Mouse (Mus musculus) heart, embryonic 15.5 days (tissue): Measurements from ENCODE around the gene Adamtsl1. TPM values are rescaled to one million over a fixed set of nuclear protein-coding genes. Genes with fewer than 3 reads are reported as not detected.

Experiments used
- ATAC-seq: fragments of 200-750 bp; cut with Nextera tagmentation; replicated peaks from 2 replicates; pipeline ENCODE4 v1.8.0; 2017; ENCODE audit warnings: low read depth, moderate TSS enrichment; ENCODE audit not compliant: insufficient number of reproducible peaks, insufficient read depth, low FRiP score
- H3K27ac ChIP-seq: fragments of 300-500 bp; sonication (generic); 2 replicates; pipeline ENCODE4 v1.5.1; 2015; ENCODE audit warnings: mild to moderate bottlenecking, inconsistent platforms
- H3K27me3 ChIP-seq: fragments of 300-500 bp; sonication (generic); 2 replicates; pipeline ENCODE4 v1.6.1; 2015; ENCODE audit warnings: inconsistent platforms
- H3K36me3 ChIP-seq: fragments of 300-500 bp; sonication (generic); 2 replicates; pipeline ENCODE4 v1.6.1; 2015; ENCODE audit warnings: mild to moderate bottlenecking, inconsistent platforms
- H3K4me1 ChIP-seq: fragments of 300-500 bp; sonication (generic); replicated peaks from 2 replicates; pipeline ENCODE4 v1.6.1; 2015; ENCODE audit warnings: inconsistent platforms
- H3K4me2 ChIP-seq: fragments of 300-500 bp; sonication (generic); 2 replicates; pipeline ENCODE4 v1.6.1; 2015; ENCODE audit warnings: inconsistent platforms, mild to moderate bottlenecking, moderate library complexity
- H3K4me3 ChIP-seq: fragments of 300-500 bp; sonication (generic); 2 replicates; pipeline ENCODE4 v1.5.1; 2015; ENCODE audit warnings: mild to moderate bottlenecking, inconsistent platforms
- H3K9ac ChIP-seq: fragments of 300-500 bp; sonication (generic); 2 replicates; pipeline ENCODE4 v1.6.1; 2015; ENCODE audit warnings: mild to moderate bottlenecking, inconsistent platforms
- H3K9me3 ChIP-seq: fragments of 300-500 bp; sonication (generic); replicated peaks from 2 replicates; pipeline ENCODE4 v1.6.1; 2016; ENCODE audit warnings: inconsistent platforms
- WGBS: fragments of 180-500 bp; shearing (Covaris S2); methylation state at CpG from one replicate; pipeline ENCODE4 v1.1.7; 2015; ENCODE audit warnings: mixed read lengths; 5-methylcytosine and 5-hydroxymethylcytosine counted together
- polyA plus RNA-seq: library from polyadenylated mRNA; unstranded; fragments of >200 nt; fragmentation: Nextera tagmentation; extraction: Ambion mirVana; gene quantifications from 2 replicates; pipeline ENCODE4 v1.2.1, GENCODE M21; 2015

Gene Adamtsl1
- polyA plus RNA-seq, 1 experiment from 2014 or later = 9.8 TPM

DNA sequence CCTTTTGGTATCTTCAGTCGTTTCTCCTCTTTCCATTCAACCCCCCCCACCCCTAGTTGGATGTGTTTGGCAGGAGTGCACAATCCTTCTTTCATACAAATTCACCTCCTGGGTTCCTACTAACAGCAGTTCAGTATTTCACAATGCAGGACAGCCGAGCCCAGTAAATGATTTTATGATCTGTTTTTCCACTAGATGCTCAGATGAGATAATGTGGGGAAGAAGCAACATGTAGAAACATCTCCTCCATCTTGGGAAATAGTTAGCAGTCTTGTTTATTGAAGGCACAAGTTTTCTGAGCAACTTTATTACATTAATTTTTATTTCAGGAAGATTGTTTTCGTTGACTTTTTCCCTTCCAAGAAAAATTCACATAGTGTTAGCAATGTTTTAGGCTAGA lies 40.7 kb downstream of the Adamtsl1 start:
- Histone ChIP-seq H3K4me3 (no peak overlapping the region), H3K4me1 (no peaks in the 10 kb centered on the region), H3K4me2 (no peak overlapping the region), H3K27ac (no peak overlapping the region), H3K9ac (no peak overlapping the region), H3K9me3 (no peaks in the 10 kb centered on the region), H3K36me3 (no peaks in the 10 kb centered on the region), H3K27me3 (no peaks in the 10 kb centered on the region)
- no peak for ATAC-seq
- 55% methylated on average over 3 of the region's 3 CpGs for WGBS

GRCm38 (mm10) chr4:85559753-85560152 lies 45.8 kb downstream of the Adamtsl1 start:
- ATAC-seq = no peak
- no peak overlapping the region for H3K9ac ChIP-seq
- no peak overlapping the region for H3K4me2 ChIP-seq
- WGBS = 60% methylated on average over 6 of the region's 6 CpGs
- H3K27ac ChIP-seq = no peak overlapping the region
- no peaks in the 10 kb centered on the region for H3K4me1 ChIP-seq
- H3K9me3 ChIP-seq = no peaks in the 10 kb centered on the region
- H3K4me3 ChIP-seq = no peak overlapping the region
- no peaks in the 10 kb centered on the region for H3K36me3 ChIP-seq
- no peaks in the 10 kb centered on the region for H3K27me3 ChIP-seq

DNA sequence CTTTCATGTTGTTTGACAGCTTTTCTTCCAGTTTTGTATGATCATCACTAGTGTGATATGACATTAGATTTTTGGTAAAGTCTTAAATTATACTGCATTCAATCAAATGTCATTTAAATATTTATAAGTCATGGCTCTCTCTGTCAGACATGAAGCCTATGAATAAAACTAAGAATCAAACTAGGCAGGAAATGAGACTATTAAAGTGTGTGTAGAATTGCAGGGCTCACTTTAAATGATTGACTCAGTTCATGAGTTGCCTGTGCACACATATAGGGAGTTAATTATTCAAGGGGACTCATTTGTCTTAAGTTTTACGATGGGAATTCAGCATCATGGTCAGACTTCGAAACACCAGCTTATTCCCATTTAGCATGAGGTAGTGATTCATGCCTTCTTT lies 71.5 kb downstream of the Adamtsl1 start:
- Histone ChIP-seq H3K27me3 (no peaks in the 10 kb centered on the region), H3K9me3 (no peaks in the 10 kb centered on the region), H3K4me1 (no peaks in the 10 kb centered on the region), H3K9ac (no peak overlapping the region), H3K27ac (no peak overlapping the region), H3K4me3 (no peak overlapping the region), H3K4me2 (no peak overlapping the region), H3K36me3 (no peaks in the 10 kb centered on the region)
- 81% methylated on average over 2 of the region's 2 CpGs for WGBS
- ATAC-seq = no peak

- no peaks in the 10 kb centered on the region for H3K4me1 ChIP-seq
- 66% methylated on average over 4 of the region's 4 CpGs for WGBS
Measured at GRCm38 (mm10) chr4:85588928-85589327, 75.0 kb downstream of the Adamtsl1 start.

DNA sequence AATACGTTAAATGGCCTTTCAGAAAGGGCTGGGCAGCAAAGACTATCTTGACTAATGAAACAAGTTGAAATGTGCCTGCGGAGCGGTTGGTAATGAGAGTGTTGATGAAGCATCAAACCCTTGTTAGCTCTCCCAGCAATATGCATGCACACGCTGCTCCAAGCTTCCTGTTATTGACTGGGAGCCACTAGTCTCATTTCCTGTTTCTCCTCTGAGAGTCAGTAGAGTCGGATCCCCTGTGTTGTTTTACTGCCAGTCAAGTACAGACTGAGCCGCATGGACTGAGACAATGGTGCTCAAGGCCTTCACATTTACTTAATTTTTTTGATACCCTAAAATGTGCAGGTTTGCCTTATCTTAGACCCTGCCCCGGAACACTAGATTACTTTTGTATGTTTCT lies 77.1 kb downstream of the Adamtsl1 start:
- ATAC-seq = no peak
- Histone ChIP-seq H3K27ac (peak overlapping the region; percentile 45; the same call in 1 of the 2 replicates), H3K9me3 (no peaks in the 10 kb centered on the region), H3K9ac (no peak overlapping the region), H3K27me3 (no peaks in the 10 kb centered on the region), H3K36me3 (no peaks in the 10 kb centered on the region), H3K4me1 (no peaks in the 10 kb centered on the region), H3K4me3 (no peak overlapping the region), H3K4me2 (no peak overlapping the region)
- 59% methylated on average over 7 of the region's 7 CpGs for WGBS

More at GRCm38 (mm10) chr4:85588928-85589327, 75.0 kb downstream of the Adamtsl1 start:
- no peaks in the 10 kb centered on the region for H3K9me3 ChIP-seq
- H3K4me3 ChIP-seq = no peak overlapping the region
- H3K27me3 ChIP-seq = no peaks in the 10 kb centered on the region
- H3K4me2 ChIP-seq = no peak overlapping the region
- no peak for ATAC-seq
- H3K27ac ChIP-seq = no peak overlapping the region
- no peak overlapping the region for H3K9ac ChIP-seq
- no peaks in the 10 kb centered on the region for H3K36me3 ChIP-seq

DNA sequence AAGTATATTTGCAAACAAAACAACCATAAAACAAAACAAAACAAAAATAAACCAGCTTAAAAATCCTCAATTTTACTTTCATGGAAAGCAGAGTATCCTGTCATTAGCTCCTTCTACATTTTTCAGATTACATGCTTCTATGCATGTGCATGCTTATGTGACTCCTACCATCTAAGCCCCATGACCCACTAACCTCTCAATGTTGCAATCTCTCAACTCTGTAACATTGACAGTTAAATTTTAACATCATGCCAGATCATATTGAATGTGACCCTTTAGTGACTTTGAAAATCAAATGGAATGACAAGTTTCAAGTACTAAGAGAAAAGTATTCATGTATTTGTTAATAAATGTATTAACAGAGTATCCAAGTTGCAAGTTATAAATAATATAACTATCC lies 80.2 kb downstream of the Adamtsl1 start:
- Histone ChIP-seq H3K9ac (no peak overlapping the region), H3K4me1 (no peaks in the 10 kb centered on the region), H3K4me2 (no peak overlapping the region), H3K36me3 (no peaks in the 10 kb centered on the region), H3K27me3 (no peaks in the 10 kb centered on the region), H3K9me3 (no peaks in the 10 kb centered on the region), H3K27ac (no peak overlapping the region), H3K4me3 (no peak overlapping the region)
- no peak for ATAC-seq

- no peaks in the 10 kb centered on the region for H3K9me3 ChIP-seq
- no peaks in the 10 kb centered on the region for H3K27me3 ChIP-seq
- H3K4me2 ChIP-seq = no peak overlapping the region
- 68% methylated on average over 3 of the region's 3 CpGs for WGBS
- ATAC-seq = no peak
- no peak overlapping the region for H3K27ac ChIP-seq
- no peaks in the 10 kb centered on the region for H3K36me3 ChIP-seq
- H3K9ac ChIP-seq = no peak overlapping the region
- no peak overlapping the region for H3K4me3 ChIP-seq
- H3K4me1 ChIP-seq = no peaks in the 10 kb centered on the region
Measured at GRCm38 (mm10) chr4:85613331-85613730, 99.4 kb downstream of the Adamtsl1 start.

DNA sequence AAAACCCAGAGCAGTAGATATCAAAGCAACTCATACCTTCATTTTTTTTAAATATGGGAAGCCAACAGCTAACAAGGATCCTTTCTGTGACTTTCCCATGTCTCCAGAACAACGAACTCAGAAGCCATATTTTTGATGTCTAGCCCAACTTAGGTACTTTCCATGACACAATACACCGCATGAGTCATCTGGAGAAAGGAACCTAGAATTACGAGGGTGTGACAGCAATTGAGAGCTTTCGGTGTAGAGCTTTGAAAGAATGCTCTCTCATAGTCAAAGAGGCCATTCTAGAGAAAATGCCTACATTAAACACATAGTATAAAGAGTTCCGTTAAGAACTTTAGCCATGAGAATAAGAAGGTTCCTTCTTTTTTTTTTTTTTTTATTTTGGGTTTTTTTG lies 104.8 kb downstream of the Adamtsl1 start:
- ATAC-seq = no peak
- 83% methylated on average over 5 of the region's 5 CpGs for WGBS

DNA sequence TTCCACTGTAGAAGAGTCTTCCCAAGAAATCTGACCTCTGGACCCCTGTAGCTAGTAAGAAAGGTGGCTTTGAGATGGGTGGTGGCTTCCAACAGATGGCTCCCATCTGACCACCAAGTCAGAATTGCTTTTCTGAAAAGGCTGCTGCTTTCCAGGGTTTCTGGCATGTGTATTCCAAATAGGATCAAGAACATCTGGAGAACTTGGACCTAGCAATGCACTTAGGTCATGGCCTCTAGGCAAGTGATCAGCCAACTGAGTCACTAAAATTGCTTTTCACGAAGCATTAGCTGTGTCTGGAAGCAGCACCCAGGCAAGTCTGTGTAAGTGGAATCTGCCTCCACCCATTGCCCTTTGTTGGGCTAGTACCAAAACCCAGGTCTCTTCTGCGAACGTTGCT lies 105.3 kb downstream of the Adamtsl1 start:
- Histone ChIP-seq H3K4me3 (no peak overlapping the region), H3K9me3 (no peaks in the 10 kb centered on the region), H3K4me2 (no peak overlapping the region), H3K9ac (no peak overlapping the region), H3K4me1 (no peaks in the 10 kb centered on the region), H3K27me3 (no peaks in the 10 kb centered on the region), H3K36me3 (no peaks in the 10 kb centered on the region), H3K27ac (no peak overlapping the region)
- ATAC-seq = no peak
- WGBS = 76% methylated on average over 3 of the region's 3 CpGs

More for the DNA sequence above, 104.8 kb downstream of the Adamtsl1 start:
- Histone ChIP-seq H3K27me3 (no peaks in the 10 kb centered on the region), H3K4me2 (no peak overlapping the region), H3K4me3 (no peak overlapping the region), H3K27ac (no peak overlapping the region), H3K9me3 (no peaks in the 10 kb centered on the region), H3K9ac (no peak overlapping the region), H3K4me1 (no peaks in the 10 kb centered on the region), H3K36me3 (no peaks in the 10 kb centered on the region)

DNA sequence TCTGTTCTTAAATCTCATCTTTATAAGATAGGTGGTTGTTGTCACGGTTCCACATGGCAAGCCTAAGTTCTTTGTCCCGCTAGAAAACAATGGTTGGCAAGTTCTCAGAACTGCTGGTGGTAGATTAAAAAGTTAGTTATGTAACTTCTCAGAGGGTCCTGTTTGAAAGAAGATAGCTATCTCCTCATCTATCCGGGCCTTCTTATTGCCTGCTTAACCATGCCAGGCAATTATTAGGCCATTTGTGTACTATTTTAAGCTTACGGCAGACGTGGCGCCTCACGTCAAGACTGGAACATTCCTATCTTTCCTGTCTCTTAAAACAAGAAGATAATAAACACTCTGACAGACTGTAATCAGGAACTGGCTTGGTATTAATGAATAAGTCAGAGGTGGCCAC lies 115.4 kb downstream of the Adamtsl1 start:
- no peaks in the 10 kb centered on the region for H3K27me3 ChIP-seq
- 41% methylated on average over 7 of the region's 7 CpGs for WGBS
- no peak overlapping the region for H3K27ac ChIP-seq
- ATAC-seq = no peak
- H3K9ac ChIP-seq = no peak overlapping the region
- no peak overlapping the region for H3K4me3 ChIP-seq
- no peaks in the 10 kb centered on the region for H3K4me1 ChIP-seq
- no peaks in the 10 kb centered on the region for H3K36me3 ChIP-seq
- H3K4me2 ChIP-seq = no peak overlapping the region
- H3K9me3 ChIP-seq = no peaks in the 10 kb centered on the region

- H3K27ac ChIP-seq = no peak overlapping the region
- ATAC-seq = no peak
- H3K4me3 ChIP-seq = no peak overlapping the region
- 84% methylated on average over 5 of the region's 5 CpGs for WGBS
- H3K27me3 ChIP-seq = no peaks in the 10 kb centered on the region
- H3K36me3 ChIP-seq = no peaks in the 10 kb centered on the region
- H3K9me3 ChIP-seq = no peaks in the 10 kb centered on the region
- no peaks in the 10 kb centered on the region for H3K4me1 ChIP-seq
- H3K9ac ChIP-seq = no peak overlapping the region
- no peak overlapping the region for H3K4me2 ChIP-seq
Measured at GRCm38 (mm10) chr4:85669271-85669670, 155.3 kb downstream of the Adamtsl1 start.

DNA sequence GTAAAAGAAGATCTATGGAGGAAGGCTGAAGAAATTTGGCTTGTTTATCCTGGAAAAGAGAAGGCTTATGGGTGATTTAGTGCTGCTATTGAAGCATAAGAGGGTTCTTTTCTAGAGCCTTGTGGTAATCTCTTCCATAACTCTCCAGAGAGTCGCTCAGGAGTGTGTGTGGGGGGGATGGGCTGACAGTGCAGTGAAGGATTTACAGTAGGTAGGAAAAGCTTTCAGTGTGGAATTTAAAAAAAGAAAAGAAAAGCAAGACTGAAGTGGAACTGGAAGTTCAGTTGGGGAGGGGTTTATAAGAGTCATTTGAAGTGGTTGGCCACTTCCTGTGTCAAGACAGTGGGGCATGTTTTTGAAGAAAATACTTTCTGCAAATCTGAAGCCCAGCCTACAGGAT lies 155.8 kb downstream of the Adamtsl1 start:
- H3K9me3 ChIP-seq = no peaks in the 10 kb centered on the region
- ATAC-seq = no peak
- 55% methylated on average over 1 of the region's 1 CpGs for WGBS
- no peaks in the 10 kb centered on the region for H3K27me3 ChIP-seq
- H3K9ac ChIP-seq = no peak overlapping the region
- H3K27ac ChIP-seq = no peak overlapping the region
- no peaks in the 10 kb centered on the region for H3K36me3 ChIP-seq
- H3K4me3 ChIP-seq = no peak overlapping the region
- no peaks in the 10 kb centered on the region for H3K4me1 ChIP-seq
- no peak overlapping the region for H3K4me2 ChIP-seq
